Mouse (Mus musculus) hindbrain, embryonic 10.5 days (tissue): ENCODE data around the gene Rassf3. TPM values are rescaled to one million over a fixed set of nuclear protein-coding genes. Genes with fewer than 3 reads are reported as not detected.

Experiments
- DNase-seq: peaks from one replicate; pipeline ENCODE4 v3.0.0-alpha.2; 2017; ENCODE audit warnings: low spot score
- H3K27ac ChIP-seq: fragments of 300-500 bp; sonication (generic); 2 replicates; pipeline ENCODE4 v1.5.1; 2016; ENCODE audit warnings: mild to moderate bottlenecking, moderate library complexity
- H3K27me3 ChIP-seq: fragments of 300-500 bp; sonication (generic); 2 replicates; pipeline ENCODE4 v1.6.1; 2016; ENCODE audit warnings: mild to moderate bottlenecking; ENCODE audit not compliant: poor library complexity, insufficient read depth, severe bottlenecking
- H3K36me3 ChIP-seq: fragments of 300-500 bp; sonication (generic); 2 replicates; pipeline ENCODE4 v1.6.1; 2016; ENCODE audit warnings: mild to moderate bottlenecking, moderate library complexity
- H3K4me1 ChIP-seq: fragments of 300-500 bp; sonication (generic); replicated peaks from 2 replicates; pipeline ENCODE4 v1.6.1; 2016; ENCODE audit warnings: mild to moderate bottlenecking
- H3K4me3 ChIP-seq: fragments of 300-500 bp; sonication (generic); 2 replicates; pipeline ENCODE4 v1.5.1; 2016; ENCODE audit warnings: mild to moderate bottlenecking, moderate library complexity
- H3K9me3 ChIP-seq: fragments of 300-500 bp; sonication (generic); 2 replicates; pipeline ENCODE4 v1.6.1; 2016; ENCODE audit warnings: mild to moderate bottlenecking, moderate library complexity
- WGBS: fragments of 180-500 bp; shearing (Covaris S2); methylation state at CpG from one replicate; pipeline ENCODE4 v1.1.7; 2016; 5-methylcytosine and 5-hydroxymethylcytosine counted together
- polyA plus RNA-seq: library from polyadenylated mRNA; unstranded; fragments of >200 nt; fragmentation: Nextera tagmentation; extraction: Ambion mirVana; gene quantifications from 2 replicates; pipeline ENCODE4 v1.2.1, GENCODE M21; 2016

Rassf3 gene
- polyA plus RNA-seq, 1 experiment from 2014 or later = 8.0 TPM

GRCm38 (mm10) chr10:121500034-121500433 lies 23.9 kb upstream of the Rassf3 start:
- Histone ChIP-seq H3K4me3 (no peak overlapping the region), H3K27me3 (no peaks in the 10 kb centered on the region; the same call in 1 of the 2 replicates), H3K36me3 (no peaks in the 10 kb centered on the region), H3K4me1 (peaks cover 38% of the 10 kb centered on the region), H3K27ac (peak overlapping the region; percentile 13; the same call in 1 of the 2 replicates), H3K9me3 (no peaks in the 10 kb centered on the region)
- 76% methylated on average over 5 of the region's 5 CpGs for WGBS
- DNase-seq = no peak

- 68% methylated on average over 2 of the region's 2 CpGs for WGBS
- no peak for DNase-seq
- peaks cover 33% of the 10 kb centered on the region for H3K4me1 ChIP-seq
These were observed 22.9 kb upstream of the Rassf3 start for GRCm38 (mm10) chr10:121499063-121499462.

GRCm38 (mm10) chr10:121498481-121498904 lies 22.3 kb upstream of the Rassf3 start:
- no peaks in the 10 kb centered on the region for H3K36me3 ChIP-seq
- H3K27ac ChIP-seq = peak overlapping the region; percentile 62
- no peak for DNase-seq
- no peaks in the 10 kb centered on the region for H3K9me3 ChIP-seq
- H3K4me1 ChIP-seq = peaks cover 33% of the 10 kb centered on the region
- no peaks in the 10 kb centered on the region; the same call in 1 of the 2 replicates for H3K27me3 ChIP-seq
- H3K4me3 ChIP-seq = no peak overlapping the region
- WGBS = 75% methylated on average over 8 of the region's 8 CpGs

More at GRCm38 (mm10) chr10:121499063-121499462, 22.9 kb upstream of the Rassf3 start:
- Histone ChIP-seq H3K4me3 (no peak overlapping the region), H3K27me3 (no peaks in the 10 kb centered on the region; the same call in 1 of the 2 replicates), H3K9me3 (no peaks in the 10 kb centered on the region), H3K27ac (no peak overlapping the region), H3K36me3 (no peaks in the 10 kb centered on the region)

- Histone ChIP-seq H3K36me3 (no peaks in the 10 kb centered on the region), H3K27me3 (no peaks in the 10 kb centered on the region; the same call in 1 of the 2 replicates), H3K9me3 (no peaks in the 10 kb centered on the region), H3K4me3 (no peak overlapping the region), H3K4me1 (peaks cover 33% of the 10 kb centered on the region), H3K27ac (peak overlapping the region; percentile 62)
- WGBS = 66% methylated on average over 7 of the region's 7 CpGs
- DNase-seq = no peak
These were observed 21.8 kb upstream of the Rassf3 start for GRCm38 (mm10) chr10:121497968-121498367.

- Histone ChIP-seq H3K27me3 (no peaks in the 10 kb centered on the region; the same call in 1 of the 2 replicates), H3K36me3 (no peaks in the 10 kb centered on the region), H3K4me3 (no peak overlapping the region), H3K4me1 (peaks cover 33% of the 10 kb centered on the region), H3K27ac (no peak overlapping the region), H3K9me3 (no peaks in the 10 kb centered on the region)
- 85% methylated on average over 7 of the region's 7 CpGs for WGBS
- DNase-seq = no peak
These were observed 20.5 kb upstream of the Rassf3 start for GRCm38 (mm10) chr10:121496616-121497015.

GRCm38 (mm10) chr10:121494163-121494425 lies 17.9 kb upstream of the Rassf3 start:
- WGBS = 80% methylated on average over 2 of the region's 2 CpGs
- Histone ChIP-seq H3K27me3 (no peaks in the 10 kb centered on the region; the same call in 1 of the 2 replicates), H3K4me1 (peaks cover 14% of the 10 kb centered on the region), H3K4me3 (no peak overlapping the region), H3K27ac (no peak overlapping the region), H3K9me3 (no peaks in the 10 kb centered on the region), H3K36me3 (no peaks in the 10 kb centered on the region)
- DNase-seq = no peak

GRCm38 (mm10) chr10:121493374-121494162 lies 17.4 kb upstream of the Rassf3 start:
- H3K4me3 ChIP-seq = no peak overlapping the region
- 75% methylated on average over 9 of the region's 9 CpGs for WGBS

GRCm38 (mm10) chr10:121492608-121493315 lies 16.6 kb upstream of the Rassf3 start:
- H3K9me3 ChIP-seq = no peaks in the 10 kb centered on the region
- H3K27me3 ChIP-seq = no peaks in the 10 kb centered on the region; the same call in 1 of the 2 replicates
- no peaks in the 10 kb centered on the region for H3K36me3 ChIP-seq
- peaks cover 7% of the 10 kb centered on the region; the same call in 1 of the 2 replicates for H3K4me1 ChIP-seq
- no peak overlapping the region for H3K27ac ChIP-seq
- DNase-seq = no peak
- H3K4me3 ChIP-seq = no peak overlapping the region
- 86% methylated on average over 7 of the region's 7 CpGs for WGBS

More at GRCm38 (mm10) chr10:121493374-121494162, 17.4 kb upstream of the Rassf3 start:
- H3K27ac ChIP-seq = no peak overlapping the region
- H3K9me3 ChIP-seq = no peaks in the 10 kb centered on the region
- DNase-seq = no peak
- no peaks in the 10 kb centered on the region; the same call in 1 of the 2 replicates for H3K27me3 ChIP-seq
- peaks cover 14% of the 10 kb centered on the region for H3K4me1 ChIP-seq
- H3K36me3 ChIP-seq = no peaks in the 10 kb centered on the region

- Histone ChIP-seq H3K4me1 (peaks cover 6% of the 10 kb centered on the region; the same call in 1 of the 2 replicates), H3K27ac (no peak overlapping the region), H3K4me3 (no peak overlapping the region), H3K36me3 (no peaks in the 10 kb centered on the region), H3K9me3 (no peaks in the 10 kb centered on the region), H3K27me3 (no peaks in the 10 kb centered on the region)
- WGBS = 94% methylated on average over 6 of the region's 6 CpGs
- no peak for DNase-seq
These were observed 13.8 kb upstream of the Rassf3 start for GRCm38 (mm10) chr10:121489941-121490340.

- no peak overlapping the region for H3K27ac ChIP-seq
- no peaks in the 10 kb centered on the region for H3K27me3 ChIP-seq
- no peaks in the 10 kb centered on the region for H3K36me3 ChIP-seq
- WGBS = 79% methylated on average over 14 of the region's 14 CpGs
- DNase-seq = no peak
- no peak overlapping the region for H3K4me3 ChIP-seq
- H3K9me3 ChIP-seq = no peaks in the 10 kb centered on the region
- peaks cover 6% of the 10 kb centered on the region; the same call in 1 of the 2 replicates for H3K4me1 ChIP-seq
These were observed 12.6 kb upstream of the Rassf3 start for GRCm38 (mm10) chr10:121488623-121489299.

- no peak for DNase-seq
- no peak overlapping the region for H3K4me3 ChIP-seq
- H3K27me3 ChIP-seq = no peaks in the 10 kb centered on the region
- no peak overlapping the region for H3K27ac ChIP-seq
- H3K9me3 ChIP-seq = no peaks in the 10 kb centered on the region
- peaks cover 6% of the 10 kb centered on the region; the same call in 1 of the 2 replicates for H3K4me1 ChIP-seq
- H3K36me3 ChIP-seq = no peaks in the 10 kb centered on the region
- WGBS = 82% methylated on average over 4 of the region's 4 CpGs
These were observed 11.6 kb upstream of the Rassf3 start for GRCm38 (mm10) chr10:121487716-121488115.

GRCm38 (mm10) chr10:121486350-121486749 lies 10.2 kb upstream of the Rassf3 start:
- DNase-seq = no peak
- Histone ChIP-seq H3K4me1 (peaks cover 6% of the 10 kb centered on the region; the same call in 1 of the 2 replicates), H3K4me3 (no peak overlapping the region), H3K27me3 (no peaks in the 10 kb centered on the region), H3K9me3 (no peaks in the 10 kb centered on the region), H3K36me3 (no peaks in the 10 kb centered on the region), H3K27ac (no peak overlapping the region)
- WGBS = 93% methylated on average over 9 of the region's 9 CpGs
